Mouse (Mus musculus): ENCODE data around the gene Cops2. TPM values are rescaled to one million over a fixed set of nuclear protein-coding genes. Genes with fewer than 3 reads are reported as not detected.

The Cops2 gene
- total RNA-seq, 2 experiments from 2014 or later: 82.8 to 85.5 TPM

GRCm38 (mm10) chr2:125829924-125830323 lies 29.0 kb downstream of the Cops2 start:
- DNase-seq: no peak
- intact Hi-C loops (cut with DNase I): loop anchor here (5.0 kb wide), 1 partner anchor 168 kb away; no protein-coding TSS in a partner anchor

- DNase-seq: no peak
- intact Hi-C loops (cut with DNase I): no loop called here
Observed at GRCm38 (mm10) chr2:125827898-125828297, 31.0 kb downstream of the Cops2 start.

- no peak for DNase-seq
- intact Hi-C loops (cut with DNase I): no loop called here
Observed at GRCm38 (mm10) chr2:125826201-125826600, 32.7 kb downstream of the Cops2 start.

- no peak for DNase-seq
- intact Hi-C loops (cut with DNase I): no loop called here
Observed at GRCm38 (mm10) chr2:125820397-125820796, 38.5 kb downstream of the Cops2 start.

GRCm38 (mm10) chr2:125813972-125814595 lies 44.9 kb downstream of the Cops2 start:
- intact Hi-C loops (cut with DNase I): no loop called here

GRCm38 (mm10) chr2:125811332-125811731 lies 47.6 kb downstream of the Cops2 start:
- intact Hi-C loops (cut with DNase I): no loop called here
- DNase-seq: no peak

More at GRCm38 (mm10) chr2:125813972-125814595, 44.9 kb downstream of the Cops2 start:
- DNase-seq: no peak

GRCm38 (mm10) chr2:125809551-125809950 lies 49.4 kb downstream of the Cops2 start:
- DNase-seq: no peak
- intact Hi-C loops (cut with DNase I): no loop called here

- intact Hi-C loops (cut with DNase I): no loop called here
Observed at GRCm38 (mm10) chr2:125805826-125806225, 53.1 kb downstream of the Cops2 start.

GRCm38 (mm10) chr2:125801947-125802346 lies 57.0 kb downstream of the Cops2 start:
- DNase-seq: no peak
- intact Hi-C loops (cut with DNase I): no loop called here

More at GRCm38 (mm10) chr2:125805826-125806225, 53.1 kb downstream of the Cops2 start:
- DNase-seq: no peak

- intact Hi-C loops (cut with DNase I): no loop called here
- DNase-seq: peak in 1 of 2 experiments; percentile 25
Observed at GRCm38 (mm10) chr2:125801038-125801437, 57.9 kb downstream of the Cops2 start.

GRCm38 (mm10) chr2:125800428-125800827 lies 58.5 kb downstream of the Cops2 start:
- intact Hi-C loops (cut with DNase I): no loop called here
- peak; percentile 26 to 45 for DNase-seq

- intact Hi-C loops (cut with DNase I): no loop called here
- no peak for DNase-seq
Observed at GRCm38 (mm10) chr2:125797872-125798271, 61.1 kb downstream of the Cops2 start.

- DNase-seq: no peak
- intact Hi-C loops (cut with DNase I): no loop called here
Observed at GRCm38 (mm10) chr2:125795118-125795517, 63.8 kb downstream of the Cops2 start.

- intact Hi-C loops (cut with DNase I): no loop called here
Observed at GRCm38 (mm10) chr2:125794166-125794565, 64.8 kb downstream of the Cops2 start.

GRCm38 (mm10) chr2:125792879-125793261 lies 66.1 kb downstream of the Cops2 start:
- intact Hi-C loops (cut with DNase I): no loop called here
- peak in 1 of 2 experiments; percentile 27 for DNase-seq

More at GRCm38 (mm10) chr2:125794166-125794565, 64.8 kb downstream of the Cops2 start:
- no peak for DNase-seq

- no peak for DNase-seq
- intact Hi-C loops (cut with DNase I): no loop called here
Observed at GRCm38 (mm10) chr2:125792144-125792878, 66.6 kb downstream of the Cops2 start.

- DNase-seq: no peak
- intact Hi-C loops (cut with DNase I): no loop called here
Observed at GRCm38 (mm10) chr2:125791485-125791885, 67.5 kb downstream of the Cops2 start.

- DNase-seq: no peak
- intact Hi-C loops (cut with DNase I): no loop called here
Observed at GRCm38 (mm10) chr2:125790242-125790641, 68.7 kb downstream of the Cops2 start.

GRCm38 (mm10) chr2:125789265-125789664 lies 69.7 kb downstream of the Cops2 start:
- no peak for DNase-seq
- intact Hi-C loops (cut with DNase I): no loop called here

- intact Hi-C loops (cut with DNase I): no loop called here
Observed at GRCm38 (mm10) chr2:125788785-125789184, 70.2 kb downstream of the Cops2 start.

GRCm38 (mm10) chr2:125788351-125788750 lies 70.6 kb downstream of the Cops2 start:
- DNase-seq: peak in 1 of 2 experiments; percentile 10
- intact Hi-C loops (cut with DNase I): no loop called here

More at GRCm38 (mm10) chr2:125788785-125789184, 70.2 kb downstream of the Cops2 start:
- DNase-seq: no peak

GRCm38 (mm10) chr2:125785021-125785420 lies 73.9 kb downstream of the Cops2 start:
- intact Hi-C loops (cut with DNase I): no loop called here
- no peak for DNase-seq
